Mouse (Mus musculus) spleen, adult 18-20 months (tissue): ENCODE measurements around the gene Memo1.
"Not testable (repeated sequence)": the region's sequence is repeated elsewhere in the genome, so short reads cannot be mapped to it uniquely, and the experiment has no call there.

ENCODE experiments used
- DNase-seq, 2 experiments: peaks; one replicate each; pipeline ENCODE4 v3.0.0; 2022; ENCODE audit warnings: mixed read lengths in 2 of 2

Gene Memo1

GRCm38 (mm10) chr17:74295026-74295970 lies at the start of gene Memo1:
Gene Memo1, minus strand, starts transcription at chr17:74295521.
- peak; percentile 70 to 73 for DNase-seq

GRCm38 (mm10) chr17:74341151-74341550 lies 45.8 kb upstream of the Memo1 start:
- DNase-seq = no peak

GRCm38 (mm10) chr17:74338937-74339804 lies 43.9 kb upstream of the Memo1 start, which contains the start of gene Spast:
Gene Spast, plus strand, starts transcription at chr17:74338987.
- peak; percentile 76 to 80 for DNase-seq

- DNase-seq = peak; percentile 87 to 91
Observed at GRCm38 (mm10) chr17:74338225-74338931, 43.1 kb upstream of the Memo1 start.

GRCm38 (mm10) chr17:74331049-74331676 lies 35.8 kb upstream of the Memo1 start:
- DNase-seq = no peak

- peak; percentile 9 to 35 for DNase-seq
Observed at GRCm38 (mm10) chr17:74328146-74328545, 32.8 kb upstream of the Memo1 start.

GRCm38 (mm10) chr17:74327195-74327594 lies 31.9 kb upstream of the Memo1 start:
- DNase-seq = not testable (repeated sequence)

- DNase-seq = no peak
Observed at GRCm38 (mm10) chr17:74323844-74324243, 28.5 kb upstream of the Memo1 start, which contains the start of gene Dpy30. Gene Dpy30, minus strand, starts transcription at chr17:74323944.

- DNase-seq = peak in 1 of 2 experiments; percentile 15
Observed at GRCm38 (mm10) chr17:74322400-74323054, 27.2 kb upstream of the Memo1 start.

GRCm38 (mm10) chr17:74318721-74319120 lies 23.4 kb upstream of the Memo1 start:
- DNase-seq = no peak

GRCm38 (mm10) chr17:74316309-74316863 lies 21.1 kb upstream of the Memo1 start:
- peak; percentile 81 to 84 for DNase-seq

GRCm38 (mm10) chr17:74315445-74316308 lies 20.4 kb upstream of the Memo1 start:
- no peak for DNase-seq

GRCm38 (mm10) chr17:74306021-74306420 lies 10.7 kb upstream of the Memo1 start:
- DNase-seq = no peak

- DNase-seq = no peak
Observed at GRCm38 (mm10) chr17:74305616-74306015, 10.3 kb upstream of the Memo1 start.

- no peak for DNase-seq
Observed at GRCm38 (mm10) chr17:74304060-74304459, 8.7 kb upstream of the Memo1 start.

GRCm38 (mm10) chr17:74300089-74300488 lies 4.8 kb upstream of the Memo1 start:
- DNase-seq = no peak

- DNase-seq = not testable (repeated sequence)
Observed at GRCm38 (mm10) chr17:74296991-74297390, 1.7 kb upstream of the Memo1 start.

- no peak for DNase-seq
Observed at GRCm38 (mm10) chr17:74296076-74296823, 929 bp upstream of the Memo1 start.

- peak; percentile 80 to 82 for DNase-seq
Observed at GRCm38 (mm10) chr17:74294426-74295025, 795 bp downstream of the Memo1 start.
